In genomic region chr2:32352151-32353006, GRCm38 (mm10) we compare ENCODE assay signal across 7 mouse cellular contexts. TPM values are rescaled to one million over a fixed set of nuclear protein-coding genes. Genes with fewer than 3 reads are reported as not detected.
DNase-seq lines count a peak whose midpoint lies in the region; ATAC-seq and TF ChIP-seq lines count a peak whose summit lies in the region.

Gene Ciz1 (plus strand): TSS chr2:32352327.

- no peak; the same call in 1 of the 2 replicates for TF ChIP-seq POLR2A in embryonic fibroblast, embryonic 13.5 days (IDR thresholded peaks at IDR 0.05; ENCODE audit: low read depth, low read length)

- peak; percentile 79 for DNase-seq in MN1 (ENCODE audit: low spot score)
- no peak for DNase-seq in adrenal gland, postnatal 4 days (ENCODE audit: low spot score in 2 of 2)
- DNase-seq in layer of hippocampus, adult 8-10 months (ENCODE audit: low spot score in 2 of 2): peak in 1 of 2 experiments; percentile 49
- peak; percentile 74 for DNase-seq in right cerebral cortex, postnatal 4 days

- H3K4me2 ChIP-seq in heart, embryonic 16.5 days (ENCODE audit: low read depth, low read length): peak within 1 kb of the TSS; percentile 98

- H3K27ac ChIP-seq in embryonic fibroblast, embryonic 13.5 days (ENCODE audit: insufficient read depth, low read length): no peak within 1 kb of the TSS; the same call in 1 of the 2 replicates
- no peak within 1 kb of the TSS for H3K27ac ChIP-seq in heart, embryonic 16.5 days (ENCODE audit: low read length)

- WGBS in heart, embryonic 16.5 days: 2% methylated on average over 45 of the region's 52 CpGs

- no peaks in the 10 kb centered on the region for H3K36me3 ChIP-seq in heart, embryonic 16.5 days (ENCODE audit: control insufficient read depth, insufficient read depth)
- no peaks in the 10 kb centered on the region for H3K36me3 ChIP-seq in megakaryocyte, embryonic 14.5 days (replicated peaks; ENCODE audit: low read length)

- no peaks in the 10 kb centered on the region for H3K9me3 ChIP-seq in heart, embryonic 16.5 days (replicated peaks; ENCODE audit: control insufficient read depth, low read length)
- H3K9me3 ChIP-seq in megakaryocyte, embryonic 14.5 days: no peaks in the 10 kb centered on the region

- H3K4me1 ChIP-seq in embryonic fibroblast, embryonic 13.5 days (ENCODE audit: control insufficient read depth, insufficient read depth, low read length): peaks cover 5% of the 10 kb centered on the region; the same call in 1 of the 2 replicates
- peaks cover 18% of the 10 kb centered on the region for H3K4me1 ChIP-seq in heart, embryonic 16.5 days (ENCODE audit: control insufficient read depth, insufficient read depth, low read length)
- peaks cover 63% of the 10 kb centered on the region for H3K4me1 ChIP-seq in megakaryocyte, embryonic 14.5 days

- no peak for TF ChIP-seq CTCF in embryonic fibroblast, embryonic 13.5 days (IDR thresholded peaks at IDR 0.05; ENCODE audit: borderline replicate concordance, insufficient read depth, low read length)

- peaks cover 8% of the 10 kb centered on the region for H3K27me3 ChIP-seq in heart, embryonic 16.5 days (ENCODE audit: control insufficient read depth, insufficient read depth, low read length)
- peaks cover 59% of the 10 kb centered on the region for H3K27me3 ChIP-seq in megakaryocyte, embryonic 14.5 days (replicated peaks)

- H3K9ac ChIP-seq in heart, embryonic 16.5 days (ENCODE audit: low read length): peak within 1 kb of the TSS; percentile 79

- ATAC-seq in heart, embryonic 16.5 days (replicated peaks; ENCODE audit: extremely low read depth, insufficient read depth, low FRiP score): peak; percentile 24

- H3K4me3 ChIP-seq in embryonic fibroblast, embryonic 13.5 days (ENCODE audit: insufficient read depth, low read length): peak within 1 kb of the TSS; percentile 58
- peak within 1 kb of the TSS; percentile 65 for H3K4me3 ChIP-seq in heart, embryonic 16.5 days (ENCODE audit: low read length)
- H3K4me3 ChIP-seq in megakaryocyte, embryonic 14.5 days (replicated peaks): peak within 1 kb of the TSS; percentile 93

RNA-seq across cellular contexts. Expression of gene Ciz1, which starts in this region (rescaled TPM):
- 100 to 1,000 TPM in 1 of 2 experiments, 10 to 100 TPM in 1; 97.7 to 106 TPM for total RNA-seq in adrenal gland, postnatal 4 days (2021)
- polyA plus RNA-seq in embryonic fibroblast, embryonic 13.5 days (2011; ENCODE audit: insufficient read length, low read depth, missing spikeins): 41.8 and 47.6 TPM in 2 replicates
- 36.7 and 38.4 TPM in 2 replicates for polyA plus RNA-seq in heart, embryonic 16.5 days (2015; fragmentation: Nextera tagmentation; extraction: Ambion mirVana)
- 100 to 1,000 TPM in 1 of 4 experiments, 10 to 100 TPM in 3; 82.9 to 103 (median 90.5) TPM for total RNA-seq in layer of hippocampus, adult 8-10 months (2022)
- 103 and 163 TPM in 2 replicates for polyA plus RNA-seq in megakaryocyte, embryonic 14.5 days (2012; ENCODE audit: insufficient read depth, low replicate concordance)

Comparison
In these comparisons a context has a peak if more than half of its experiments do, and no peak if none do; other contexts are left out.
1. DNase-seq: peak in MN1 (single experiment) and right cerebral cortex, postnatal 4 days (single experiment); none in adrenal gland, postnatal 4 days (0 of 2).
2. Peak in every context shown above with its lines, with median percentiles within 50 percentile points of each other: H3K4me3 ChIP-seq.